Mouse (Mus musculus) midbrain, embryonic 12.5 days (tissue): ENCODE results near the gene Ipcef1. TPM values are rescaled to one million over a fixed set of nuclear protein-coding genes. Genes with fewer than 3 reads are reported as not detected.

Experiments used
- ATAC-seq: fragments of 200-750 bp; cut with Nextera tagmentation; 2 replicates; pipeline ENCODE4 v1.8.0; 2017; ENCODE audit warnings: low read depth, moderate TSS enrichment, moderate library complexity; ENCODE audit not compliant: low FRiP score
- H3K27ac ChIP-seq: fragments of 300-500 bp; sonication (generic); replicated peaks from 2 replicates; pipeline ENCODE4 v1.5.1; 2016; ENCODE audit warnings: mild to moderate bottlenecking
- H3K27me3 ChIP-seq: fragments of 300-500 bp; sonication (generic); 2 replicates; pipeline ENCODE4 v1.6.1; 2016; ENCODE audit warnings: mild to moderate bottlenecking
- H3K36me3 ChIP-seq: fragments of 300-500 bp; sonication (generic); 2 replicates; pipeline ENCODE4 v1.6.1; 2016
- H3K4me1 ChIP-seq: fragments of 300-500 bp; sonication (generic); 2 replicates; pipeline ENCODE4 v1.6.1; 2016
- H3K4me2 ChIP-seq: fragments of 300-500 bp; sonication (generic); replicated peaks from 2 replicates; pipeline ENCODE4 v1.6.1; 2016; ENCODE audit warnings: mild to moderate bottlenecking, moderate library complexity
- H3K4me3 ChIP-seq: fragments of 300-500 bp; sonication (generic); 2 replicates; pipeline ENCODE4 v1.5.1; 2016; ENCODE audit warnings: mild to moderate bottlenecking
- H3K9ac ChIP-seq: fragments of 300-500 bp; sonication (generic); replicated peaks from 2 replicates; pipeline ENCODE4 v1.6.1; 2016; ENCODE audit warnings: mild to moderate bottlenecking, moderate library complexity
- H3K9me3 ChIP-seq: fragments of 300-500 bp; sonication (generic); 2 replicates; pipeline ENCODE4 v1.6.1; 2016; ENCODE audit warnings: mild to moderate bottlenecking
- WGBS: fragments of 180-500 bp; shearing (Covaris S2); methylation state at CpG from one replicate; pipeline ENCODE4 v1.1.7; 2016; 5-methylcytosine and 5-hydroxymethylcytosine counted together
- polyA plus RNA-seq: library from polyadenylated mRNA; unstranded; fragments of >200 nt; fragmentation: Nextera tagmentation; extraction: Ambion mirVana; gene quantifications from 2 replicates; pipeline ENCODE4 v1.2.1, GENCODE M21; 2016

The Ipcef1 gene
- polyA plus RNA-seq, 1 experiment from 2014 or later = 0.56 TPM

- H3K4me1 ChIP-seq = no peaks in the 10 kb centered on the region
- no peaks in the 10 kb centered on the region for H3K9me3 ChIP-seq
- H3K27ac ChIP-seq = no peak overlapping the region
- 89% methylated on average over 2 of the region's 2 CpGs for WGBS
- H3K4me2 ChIP-seq = no peak overlapping the region
- H3K9ac ChIP-seq = no peak overlapping the region
- H3K27me3 ChIP-seq = no peaks in the 10 kb centered on the region
- H3K4me3 ChIP-seq = no peak overlapping the region
- ATAC-seq = no peak
- H3K36me3 ChIP-seq = no peaks in the 10 kb centered on the region
Measured at GRCm38 (mm10) chr10:6983431-6983830, 68.8 kb downstream of the Ipcef1 start.

GRCm38 (mm10) chr10:6982751-6983151 lies 69.5 kb downstream of the Ipcef1 start:
- Histone ChIP-seq H3K4me2 (no peak overlapping the region), H3K9ac (no peak overlapping the region), H3K9me3 (no peaks in the 10 kb centered on the region), H3K4me3 (no peak overlapping the region), H3K4me1 (no peaks in the 10 kb centered on the region), H3K27me3 (no peaks in the 10 kb centered on the region), H3K27ac (no peak overlapping the region), H3K36me3 (no peaks in the 10 kb centered on the region)
- no peak for ATAC-seq
- 86% methylated on average over 2 of the region's 2 CpGs for WGBS

GRCm38 (mm10) chr10:6980236-6980635 lies 72.0 kb downstream of the Ipcef1 start:
- Histone ChIP-seq H3K27me3 (no peaks in the 10 kb centered on the region), H3K9me3 (no peaks in the 10 kb centered on the region), H3K36me3 (no peaks in the 10 kb centered on the region), H3K4me1 (no peaks in the 10 kb centered on the region), H3K9ac (no peak overlapping the region), H3K4me3 (peak overlapping the region; percentile 18; the same call in 1 of the 2 replicates), H3K27ac (no peak overlapping the region), H3K4me2 (peak overlapping the region; percentile 38)
- WGBS = 23% methylated on average over 6 of the region's 6 CpGs
- ATAC-seq = no peak

- Histone ChIP-seq H3K27me3 (no peaks in the 10 kb centered on the region), H3K4me2 (peak overlapping the region; percentile 38), H3K36me3 (no peaks in the 10 kb centered on the region), H3K4me1 (no peaks in the 10 kb centered on the region), H3K4me3 (peak overlapping the region; percentile 18; the same call in 1 of the 2 replicates), H3K27ac (no peak overlapping the region), H3K9me3 (no peaks in the 10 kb centered on the region), H3K9ac (no peak overlapping the region)
- no peak for ATAC-seq
- 52% methylated on average over 8 of the region's 8 CpGs for WGBS
Measured at GRCm38 (mm10) chr10:6979789-6980188, 72.5 kb downstream of the Ipcef1 start.

- ATAC-seq = 0 out of 2 replicates have a peak, but pooled peaks have one; percentile 23
- Histone ChIP-seq H3K36me3 (no peaks in the 10 kb centered on the region), H3K9me3 (no peaks in the 10 kb centered on the region), H3K27ac (no peak overlapping the region), H3K4me1 (no peaks in the 10 kb centered on the region), H3K4me2 (no peak overlapping the region), H3K9ac (no peak overlapping the region), H3K27me3 (no peaks in the 10 kb centered on the region), H3K4me3 (no peak overlapping the region)
- WGBS = 75% methylated on average over 7 of the region's 7 CpGs
Measured at GRCm38 (mm10) chr10:6979216-6979615, 73.1 kb downstream of the Ipcef1 start.

- 94% methylated on average over 1 of the region's 1 CpGs for WGBS
- no peak overlapping the region for H3K4me3 ChIP-seq
- no peak overlapping the region for H3K4me2 ChIP-seq
- no peak overlapping the region for H3K9ac ChIP-seq
- H3K9me3 ChIP-seq = no peaks in the 10 kb centered on the region
- no peaks in the 10 kb centered on the region for H3K4me1 ChIP-seq
- ATAC-seq = 0 out of 2 replicates have a peak, but pooled peaks have one; percentile 6
- H3K27ac ChIP-seq = no peak overlapping the region
- no peaks in the 10 kb centered on the region for H3K36me3 ChIP-seq
- H3K27me3 ChIP-seq = no peaks in the 10 kb centered on the region
Measured at GRCm38 (mm10) chr10:6978733-6979132, 73.5 kb downstream of the Ipcef1 start.

GRCm38 (mm10) chr10:6977843-6978242 lies 74.4 kb downstream of the Ipcef1 start:
- no peak overlapping the region for H3K4me3 ChIP-seq
- H3K9me3 ChIP-seq = no peaks in the 10 kb centered on the region
- H3K4me2 ChIP-seq = no peak overlapping the region
- H3K4me1 ChIP-seq = no peaks in the 10 kb centered on the region
- WGBS = 81% methylated on average over 2 of the region's 2 CpGs
- H3K36me3 ChIP-seq = no peaks in the 10 kb centered on the region
- H3K27me3 ChIP-seq = no peaks in the 10 kb centered on the region
- no peak overlapping the region for H3K9ac ChIP-seq
- ATAC-seq = no peak
- no peak overlapping the region for H3K27ac ChIP-seq

- no peaks in the 10 kb centered on the region for H3K36me3 ChIP-seq
Measured at GRCm38 (mm10) chr10:6968334-6968733, 83.9 kb downstream of the Ipcef1 start.

GRCm38 (mm10) chr10:6967588-6968242 lies 84.6 kb downstream of the Ipcef1 start:
- H3K9me3 ChIP-seq = no peaks in the 10 kb centered on the region
- H3K4me3 ChIP-seq = no peak overlapping the region
- no peak overlapping the region for H3K4me2 ChIP-seq
- no peak overlapping the region for H3K9ac ChIP-seq
- H3K27me3 ChIP-seq = no peaks in the 10 kb centered on the region
- WGBS = 84% methylated on average over 8 of the region's 8 CpGs
- H3K4me1 ChIP-seq = no peaks in the 10 kb centered on the region
- ATAC-seq = no peak
- H3K36me3 ChIP-seq = no peaks in the 10 kb centered on the region
- H3K27ac ChIP-seq = no peak overlapping the region

More at GRCm38 (mm10) chr10:6968334-6968733, 83.9 kb downstream of the Ipcef1 start:
- 85% methylated on average over 1 of the region's 1 CpGs for WGBS
- no peak overlapping the region for H3K4me2 ChIP-seq
- no peaks in the 10 kb centered on the region for H3K4me1 ChIP-seq
- H3K9me3 ChIP-seq = no peaks in the 10 kb centered on the region
- H3K9ac ChIP-seq = no peak overlapping the region
- H3K27me3 ChIP-seq = no peaks in the 10 kb centered on the region
- H3K4me3 ChIP-seq = no peak overlapping the region
- ATAC-seq = no peak
- H3K27ac ChIP-seq = no peak overlapping the region

- ATAC-seq = no peak
- Histone ChIP-seq H3K36me3 (no peaks in the 10 kb centered on the region), H3K27ac (no peak overlapping the region), H3K9me3 (no peaks in the 10 kb centered on the region), H3K4me1 (no peaks in the 10 kb centered on the region), H3K27me3 (no peaks in the 10 kb centered on the region), H3K4me3 (no peak overlapping the region), H3K4me2 (no peak overlapping the region), H3K9ac (no peak overlapping the region)
- WGBS = 77% methylated on average over 5 of the region's 5 CpGs
Measured at GRCm38 (mm10) chr10:6958791-6959190, 93.5 kb downstream of the Ipcef1 start.

GRCm38 (mm10) chr10:6956357-6956756 lies 95.9 kb downstream of the Ipcef1 start:
- WGBS = 91% methylated on average over 2 of the region's 2 CpGs
- Histone ChIP-seq H3K4me3 (no peak overlapping the region), H3K9me3 (no peaks in the 10 kb centered on the region), H3K4me1 (no peaks in the 10 kb centered on the region), H3K4me2 (no peak overlapping the region), H3K27ac (no peak overlapping the region), H3K9ac (no peak overlapping the region), H3K36me3 (no peaks in the 10 kb centered on the region), H3K27me3 (no peaks in the 10 kb centered on the region)
- ATAC-seq = no peak

GRCm38 (mm10) chr10:6954533-6954932 lies 97.7 kb downstream of the Ipcef1 start:
- Histone ChIP-seq H3K27me3 (no peaks in the 10 kb centered on the region), H3K9me3 (no peaks in the 10 kb centered on the region), H3K36me3 (no peaks in the 10 kb centered on the region), H3K4me3 (no peak overlapping the region), H3K27ac (no peak overlapping the region), H3K9ac (no peak overlapping the region), H3K4me2 (no peak overlapping the region), H3K4me1 (no peaks in the 10 kb centered on the region)
- ATAC-seq = no peak

- Histone ChIP-seq H3K4me2 (no peak overlapping the region), H3K4me3 (no peak overlapping the region), H3K4me1 (no peaks in the 10 kb centered on the region), H3K36me3 (no peaks in the 10 kb centered on the region), H3K9me3 (no peaks in the 10 kb centered on the region), H3K27me3 (no peaks in the 10 kb centered on the region), H3K27ac (no peak overlapping the region), H3K9ac (no peak overlapping the region)
- no peak for ATAC-seq
- WGBS = 86% methylated on average over 1 of the region's 1 CpGs
Measured at GRCm38 (mm10) chr10:6953115-6953514, 99.2 kb downstream of the Ipcef1 start.
